Mouse (Mus musculus) spleen, adult 2 months (tissue): ENCODE data around the gene Kcnf1.

Experiments used
- CTCF ChIP-seq: fragments of 200-500 bp; IDR thresholded peaks from 2 replicates; pipeline ENCODE4 v1.5.1; 2011; ENCODE audit warnings: mild to moderate bottlenecking, inconsistent platforms; ENCODE audit not compliant: insufficient read depth, insufficient read length, insufficient replicate concordance; ENCODE audit errors: extremely low read depth
- POLR2A ChIP-seq: fragments of 200-500 bp; IDR thresholded peaks from 2 replicates; pipeline ENCODE4 v1.6.1; 2011; ENCODE audit warnings: low read depth, low read length, inconsistent platforms

DNA sequence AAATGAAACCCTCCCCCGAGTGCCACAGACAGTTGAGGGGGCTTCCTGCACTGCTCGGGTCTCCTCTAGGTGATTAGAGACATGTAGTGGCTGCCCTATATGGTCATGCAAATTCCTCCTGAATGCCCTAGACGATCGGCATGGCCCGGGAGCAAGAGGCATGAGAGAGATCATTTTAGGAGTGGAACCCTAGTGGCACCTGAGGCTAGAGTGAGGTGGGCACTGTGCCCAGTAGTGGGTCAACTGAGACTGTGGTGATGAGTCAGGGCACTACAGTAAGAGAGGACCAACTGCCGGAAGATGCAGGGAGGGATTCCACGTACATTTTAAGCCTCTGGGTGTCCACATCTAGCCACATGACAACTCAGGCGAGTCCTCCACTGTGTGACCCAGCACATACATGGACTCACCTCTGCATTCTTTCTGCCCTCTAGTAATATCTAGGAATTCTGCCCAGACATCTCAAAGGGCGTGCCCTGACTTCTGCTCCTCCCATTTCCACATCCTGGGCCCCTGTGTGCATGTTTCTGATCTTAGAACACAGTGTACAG, 42.1 kb downstream of the Kcnf1 start:
- no peak for TF ChIP-seq CTCF
- TF ChIP-seq POLR2A = no peak
